Mouse (Mus musculus): ENCODE results near the gene Soga1.

DNA sequence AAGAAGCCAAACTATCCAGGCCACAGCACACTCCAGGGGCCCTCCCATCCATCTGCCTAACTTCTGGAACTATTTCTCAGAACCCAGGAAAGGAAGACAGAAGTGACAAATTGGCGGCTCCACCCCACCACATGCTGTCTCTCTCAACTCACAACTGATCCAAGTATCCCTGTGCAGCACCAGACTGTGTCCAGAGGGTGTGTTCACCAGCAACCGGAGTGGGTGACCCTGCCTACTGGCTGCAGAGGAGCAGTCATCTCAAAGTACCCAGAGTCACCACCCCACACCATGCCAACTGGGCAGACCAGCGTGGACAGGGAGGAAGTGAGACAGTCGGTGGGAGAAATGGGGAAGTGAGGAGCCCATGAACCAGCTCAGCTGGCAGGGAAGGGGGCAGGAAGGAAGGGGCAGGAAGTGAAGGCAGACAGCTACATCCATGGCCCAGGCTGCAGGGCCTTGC is 15.8 kb downstream of the Soga1 start:
- TF ChIP-seq CTCF (IDR thresholded peaks at IDR 0.05; ENCODE audit: low read depth) (no peak), EP300 (IDR thresholded peaks at IDR 0.05; ENCODE audit: low read depth) (no peak)
